Mouse (Mus musculus) intestine, embryonic 14.5 days (tissue): ENCODE data around the gene Oasl2. TPM values are rescaled to one million over a fixed set of nuclear protein-coding genes. Genes with fewer than 3 reads are reported as not detected.
A peak's percentile ranks its signal among the peaks of the same experiment; 100 is the strongest.
"Not testable (repeated sequence)": the region's sequence is repeated elsewhere in the genome, so short reads cannot be mapped to it uniquely, and the experiment has no call there.

Source experiments
- ATAC-seq: fragments of 200-750 bp; cut with Nextera tagmentation; replicated peaks from 2 replicates; pipeline ENCODE4 v1.8.0; 2017; ENCODE audit warnings: low read depth, moderate number of reproducible peaks, moderate TSS enrichment, moderate library complexity; ENCODE audit not compliant: low FRiP score, low TSS enrichment
- DNase-seq: peaks from one replicate; pipeline ENCODE4 v3.0.0-alpha.2; 2018; ENCODE audit warnings: low spot score
- H3K27ac ChIP-seq: fragments of 300-500 bp; sonication (generic); 2 replicates; pipeline ENCODE4 v1.5.1; 2014; ENCODE audit warnings: low read depth, mild to moderate bottlenecking, control low read depth
- H3K27me3 ChIP-seq: fragments of 300-500 bp; sonication (generic); replicated peaks from 2 replicates; pipeline ENCODE4 v1.6.1; 2014; ENCODE audit warnings: low read length, control low read depth; ENCODE audit not compliant: control insufficient read depth, insufficient read depth
- H3K36me3 ChIP-seq: fragments of 300-500 bp; sonication (generic); 2 replicates; pipeline ENCODE4 v1.6.1; 2014; ENCODE audit warnings: low read length, control low read depth; ENCODE audit not compliant: control insufficient read depth, insufficient read depth
- H3K4me1 ChIP-seq: fragments of 300-500 bp; sonication (generic); replicated peaks from 2 replicates; pipeline ENCODE4 v1.6.1; 2014; ENCODE audit warnings: low read length, control low read depth, mixed read lengths; ENCODE audit not compliant: control insufficient read depth, insufficient read depth
- H3K4me2 ChIP-seq: fragments of 300-500 bp; sonication (generic); 2 replicates; pipeline ENCODE4 v1.6.1; 2014; ENCODE audit warnings: low read length
- H3K4me3 ChIP-seq: fragments of 300-500 bp; sonication (generic); 2 replicates; pipeline ENCODE4 v1.5.1; 2014; ENCODE audit warnings: low read depth, low read length, control low read depth, mixed read lengths
- H3K9ac ChIP-seq: fragments of 300-500 bp; sonication (generic); 2 replicates; pipeline ENCODE4 v1.6.1; 2014; ENCODE audit warnings: mild to moderate bottlenecking, low read length
- H3K9me3 ChIP-seq: fragments of 300-500 bp; sonication (generic); 2 replicates; pipeline ENCODE4 v1.6.1; 2016; ENCODE audit warnings: low read length, control low read depth; ENCODE audit not compliant: control insufficient read depth
- WGBS: fragments of 180-500 bp; shearing (Covaris S2); extraction: QIAGEN DNeasy Blood & Tissue Kit; methylation state at CpG from one replicate; pipeline ENCODE4 v1.1.7; 2014; 5-methylcytosine and 5-hydroxymethylcytosine counted together
- polyA plus RNA-seq: library from polyadenylated mRNA; unstranded; fragments of >200 nt; fragmentation: Nextera tagmentation; extraction: Ambion mirVana; gene quantifications from 2 replicates; pipeline ENCODE4 v1.2.1, GENCODE M21; 2014

The Oasl2 gene
- polyA plus RNA-seq, 1 experiment from 2014 or later, result 5.1 TPM

- not testable (repeated sequence) for H3K4me2 ChIP-seq, ATAC-seq, DNase-seq, H3K9me3 ChIP-seq, H3K27me3 ChIP-seq, H3K9ac ChIP-seq, H3K4me1 ChIP-seq, H3K4me3 ChIP-seq, H3K36me3 ChIP-seq, H3K27ac ChIP-seq
- 61% methylated on average over 3 of the region's 3 CpGs for WGBS
Measured at GRCm38 (mm10) chr5:114941138-114941537, 44.4 kb downstream of the Oasl2 start.

GRCm38 (mm10) chr5:114942074-114942765 is 45.5 kb downstream of the Oasl2 start, which contains the start of gene 2210016L21Rik:
Gene 2210016L21Rik, plus strand, starts transcription at chr5:114942158.
- WGBS, result 1% methylated on average over 39 of the region's 39 CpGs
- H3K4me2 ChIP-seq, result peak within 1 kb of the TSS; percentile 86
- no peaks in the 10 kb centered on the region for H3K27me3 ChIP-seq
- ATAC-seq (peak; percentile 91), DNase-seq (peak; percentile 89)
- H3K36me3 ChIP-seq, result peaks cover 18% of the 10 kb centered on the region
- peak within 1 kb of the TSS; percentile 92 for H3K4me3 ChIP-seq
- peak within 1 kb of the TSS; percentile 83 for H3K9ac ChIP-seq
- 0 out of 2 replicates have a peak, but pooled peaks cover 2% of the 10 kb centered on the region for H3K9me3 ChIP-seq
- H3K27ac ChIP-seq, result peak within 1 kb of the TSS; percentile 84
- H3K4me1 ChIP-seq, result peaks cover 4% of the 10 kb centered on the region; the same call in 1 of the 2 replicates

GRCm38 (mm10) chr5:114942766-114943130 is 46.0 kb downstream of the Oasl2 start:
- 34% methylated on average over 4 of the region's 4 CpGs for WGBS
- DNase-seq, result no peak
- ATAC-seq, result no peak
- peak overlapping the region; percentile 83 for H3K9ac ChIP-seq
- no peaks in the 10 kb centered on the region for H3K27me3 ChIP-seq
- H3K27ac ChIP-seq, result no peak overlapping the region
- H3K4me2 ChIP-seq, result peak overlapping the region; percentile 86
- H3K36me3 ChIP-seq, result peaks cover 23% of the 10 kb centered on the region
- peak overlapping the region; percentile 92 for H3K4me3 ChIP-seq
- H3K4me1 ChIP-seq, result peaks cover 4% of the 10 kb centered on the region; the same call in 1 of the 2 replicates
- H3K9me3 ChIP-seq, result 0 out of 2 replicates have a peak, but pooled peaks cover 2% of the 10 kb centered on the region

- H3K4me1 ChIP-seq, result peaks cover 13% of the 10 kb centered on the region
- H3K9ac ChIP-seq, result no peak overlapping the region
- H3K4me2 ChIP-seq, result no peak overlapping the region
- H3K27ac ChIP-seq, result no peak overlapping the region
- H3K36me3 ChIP-seq, result peaks cover 44% of the 10 kb centered on the region
- ATAC-seq (no peak), DNase-seq (no peak)
- H3K27me3 ChIP-seq, result no peaks in the 10 kb centered on the region
- H3K9me3 ChIP-seq, result no peaks in the 10 kb centered on the region
- 86% methylated on average over 10 of the region's 10 CpGs for WGBS
- no peak overlapping the region for H3K4me3 ChIP-seq
Measured at GRCm38 (mm10) chr5:114945072-114945471, 48.3 kb downstream of the Oasl2 start.

- Histone ChIP-seq H3K9me3 (no peaks in the 10 kb centered on the region), H3K36me3 (peaks cover 49% of the 10 kb centered on the region), H3K27ac (no peak overlapping the region), H3K4me2 (no peak overlapping the region), H3K4me3 (no peak overlapping the region), H3K4me1 (peaks cover 10% of the 10 kb centered on the region), H3K27me3 (no peaks in the 10 kb centered on the region), H3K9ac (no peak overlapping the region)
- 0 out of 2 replicates have a peak, but pooled peaks have one; percentile 34 for ATAC-seq
- no peak for DNase-seq
- 30% methylated on average over 6 of the region's 6 CpGs for WGBS
Measured at GRCm38 (mm10) chr5:114948891-114949290, 52.2 kb downstream of the Oasl2 start.

- H3K4me3 ChIP-seq, result no peak overlapping the region
- peaks cover 49% of the 10 kb centered on the region for H3K36me3 ChIP-seq
- no peak overlapping the region for H3K27ac ChIP-seq
- H3K4me1 ChIP-seq, result peaks cover 10% of the 10 kb centered on the region
- H3K4me2 ChIP-seq, result no peak overlapping the region
- H3K9ac ChIP-seq, result no peak overlapping the region
- H3K27me3 ChIP-seq, result no peaks in the 10 kb centered on the region
- DNase-seq (no peak), ATAC-seq (no peak)
- no peaks in the 10 kb centered on the region for H3K9me3 ChIP-seq
- WGBS, result 49% methylated on average over 5 of the region's 5 CpGs
Measured at GRCm38 (mm10) chr5:114949316-114949715, 52.6 kb downstream of the Oasl2 start.

- Histone ChIP-seq H3K36me3 (peaks cover 49% of the 10 kb centered on the region), H3K9me3 (no peaks in the 10 kb centered on the region), H3K4me3 (no peak overlapping the region), H3K4me2 (no peak overlapping the region), H3K9ac (no peak overlapping the region), H3K27ac (no peak overlapping the region), H3K4me1 (peaks cover 10% of the 10 kb centered on the region), H3K27me3 (no peaks in the 10 kb centered on the region)
- 67% methylated on average over 9 of the region's 9 CpGs for WGBS
- DNase-seq (no peak), ATAC-seq (no peak)
Measured at GRCm38 (mm10) chr5:114949812-114950211, 53.1 kb downstream of the Oasl2 start.

GRCm38 (mm10) chr5:114950669-114951068 is 53.9 kb downstream of the Oasl2 start:
- H3K4me1 ChIP-seq, result peaks cover 10% of the 10 kb centered on the region
- H3K36me3 ChIP-seq, result peaks cover 47% of the 10 kb centered on the region
- no peak overlapping the region for H3K27ac ChIP-seq

More at GRCm38 (mm10) chr5:114950669-114951068, 53.9 kb downstream of the Oasl2 start:
- ATAC-seq (no peak), DNase-seq (no peak)
- Histone ChIP-seq H3K9ac (no peak overlapping the region), H3K4me2 (no peak overlapping the region), H3K27me3 (no peaks in the 10 kb centered on the region), H3K4me3 (no peak overlapping the region), H3K9me3 (no peaks in the 10 kb centered on the region)
- 73% methylated on average over 12 of the region's 12 CpGs for WGBS
